Mouse (Mus musculus): Measurements from ENCODE around the gene Pcdh15. TPM values are rescaled to one million over a fixed set of nuclear protein-coding genes. Genes with fewer than 3 reads are reported as not detected.

Pcdh15 gene
- polyA plus RNA-seq, 1 experiment from 2014 or later, result 1.00 TPM

DNA sequence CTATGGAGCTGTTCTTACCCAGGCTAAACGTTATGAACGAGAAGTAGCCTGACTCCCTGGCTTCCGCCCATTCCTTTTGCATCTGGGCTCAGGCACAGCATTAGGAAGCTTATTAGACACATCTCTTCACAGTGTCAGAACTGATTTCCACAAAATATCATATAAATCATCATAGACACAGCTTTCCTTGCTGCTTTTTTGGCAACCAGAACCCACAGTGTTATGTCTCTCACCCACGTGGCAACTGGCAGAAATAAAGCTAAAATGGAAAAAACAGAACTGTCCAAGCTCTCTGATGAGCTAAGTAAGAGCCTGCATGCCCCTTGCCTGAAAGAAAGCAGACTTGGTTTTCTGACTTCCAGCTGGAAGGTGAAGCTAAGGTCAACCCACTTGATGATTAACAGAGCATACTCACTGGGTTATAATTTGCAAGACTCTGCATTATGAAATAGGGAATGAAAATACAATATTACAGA is 1580.9 kb downstream of the Pcdh15 start:
- Histone ChIP-seq H3K27ac (peak overlapping the region; percentile 59), H3K4me1 (0 out of 2 replicates have a peak, but pooled peaks cover 2% of the 10 kb centered on the region), H3K36me3 (no peaks in the 10 kb centered on the region), H3K4me2 (no peak overlapping the region), H3K4me3 (replicated peaks) (no peak overlapping the region), H3K27me3 (no peaks in the 10 kb centered on the region), H3K9ac (no peak overlapping the region), H3K9me3 (replicated peaks) (no peaks in the 10 kb centered on the region)
- 72% methylated on average over 4 of the region's 4 CpGs for WGBS
- peak; percentile 64 for ATAC-seq (replicated peaks; ENCODE audit: low FRiP score)

DNA sequence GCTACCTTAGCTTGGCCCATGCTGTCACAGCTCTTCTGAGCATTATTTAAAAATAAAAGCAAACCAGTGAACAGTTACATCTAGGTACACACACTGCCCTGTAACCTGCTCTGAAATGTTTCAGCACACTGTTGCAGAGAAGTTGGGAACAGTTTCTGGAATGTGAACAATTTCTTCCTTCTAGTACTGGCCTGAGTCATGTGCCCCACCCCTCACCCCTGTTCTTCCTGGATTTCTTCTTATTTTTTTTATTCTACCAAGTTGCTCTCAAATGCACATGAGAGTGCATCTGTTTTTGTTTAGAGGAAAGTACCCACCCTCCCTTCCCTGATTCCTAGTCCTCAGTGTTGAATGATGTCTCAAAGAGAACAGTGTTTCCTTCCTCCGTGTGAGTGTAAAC is 1581.4 kb downstream of the Pcdh15 start:
- Histone ChIP-seq H3K9ac (no peak overlapping the region), H3K4me3 (replicated peaks) (no peak overlapping the region), H3K36me3 (no peaks in the 10 kb centered on the region), H3K27me3 (no peaks in the 10 kb centered on the region), H3K9me3 (replicated peaks) (no peaks in the 10 kb centered on the region), H3K27ac (peak overlapping the region; percentile 59), H3K4me1 (0 out of 2 replicates have a peak, but pooled peaks cover 2% of the 10 kb centered on the region), H3K4me2 (no peak overlapping the region)
- peak; percentile 60 for ATAC-seq (replicated peaks; ENCODE audit: low FRiP score)
- WGBS, result 28% methylated on average over 1 of the region's 1 CpGs
